Mouse (Mus musculus) G1E (cell line): ENCODE measurements around the gene Nova2.

Experiments used
- CTCF ChIP-seq: IDR thresholded peaks from 2 replicates; pipeline ENCODE4 v1.5.1; 2012; ENCODE audit warnings: low read depth, low read length, inconsistent platforms, mixed read lengths
- GATA1 ChIP-seq: IDR thresholded peaks from 2 replicates; pipeline ENCODE4 v1.6.1; 2012; ENCODE audit warnings: borderline replicate concordance, low read length, inconsistent platforms, mixed read lengths
- GATA2 ChIP-seq: IDR thresholded peaks from 2 replicates; pipeline ENCODE4 v1.6.1; 2012; ENCODE audit warnings: low read depth, low read length, inconsistent platforms, borderline replicate concordance
- POLR2AphosphoS5 ChIP-seq: IDR thresholded peaks from 2 replicates; pipeline ENCODE4 v1.6.1; 2012; ENCODE audit warnings: low read depth, low read length, inconsistent platforms; ENCODE audit not compliant: insufficient replicate concordance
- TAL1 ChIP-seq: conservative IDR thresholded peaks from 2 replicates; pipeline ENCODE4 v1.6.1; 2012; ENCODE audit warnings: low read depth, low read length, inconsistent platforms, mixed read lengths

DNA sequence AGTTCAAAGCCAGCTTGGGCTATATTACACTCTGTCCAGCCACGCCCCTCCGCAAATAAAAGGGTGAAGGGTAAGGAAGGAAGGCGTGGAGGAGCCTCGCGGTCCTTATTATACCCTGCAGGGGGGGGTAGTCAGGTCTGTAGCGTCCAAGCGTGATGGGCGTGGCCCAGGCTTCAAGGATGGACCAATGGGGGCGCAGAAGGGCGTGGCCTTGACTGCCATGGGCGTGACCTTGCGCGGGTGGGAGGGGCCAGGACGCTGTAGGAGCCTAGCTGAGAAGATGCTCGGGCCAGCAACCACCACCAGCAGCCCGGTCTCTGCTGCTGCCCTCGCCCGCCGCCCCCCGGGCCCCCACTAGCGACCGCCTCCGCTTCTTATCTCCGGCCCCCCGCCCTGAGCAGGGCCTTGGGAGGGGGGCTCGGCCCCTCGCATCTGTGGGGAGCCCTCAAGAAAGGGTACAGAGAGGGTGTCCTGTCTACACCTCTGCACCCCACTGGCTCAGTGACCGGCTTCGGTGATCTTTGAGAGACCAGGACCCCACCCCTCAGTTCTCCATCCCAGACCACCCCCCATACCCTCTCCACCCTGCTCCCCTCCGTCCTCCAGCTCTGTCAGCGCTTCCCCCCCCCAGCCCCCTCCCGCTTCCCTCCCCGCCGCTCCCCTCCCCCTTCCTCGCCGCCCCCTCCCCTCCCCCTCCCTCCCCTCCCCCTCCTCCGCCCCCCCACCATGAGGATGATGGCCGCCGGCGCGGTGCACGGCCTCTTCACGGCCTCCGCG, at the start of gene Nova2:
- TF ChIP-seq CTCF: no peak
- no peak for TF ChIP-seq GATA1
- no peak for TF ChIP-seq POLR2AphosphoS5
- no peak for TF ChIP-seq GATA2
- no peak for TF ChIP-seq TAL1
